Mouse (Mus musculus) right cerebral cortex, postnatal 25 days (tissue): ENCODE measurements around the gene Tmem91.

ENCODE experiments used
- DNase-seq: peaks from one replicate; pipeline ENCODE4 v3.0.0; 2022

The Tmem91 gene

GRCm38 (mm10) chr7:25623857-25624370 lies 51.1 kb downstream of the Tmem91 start:
- DNase-seq = no peak

- DNase-seq = no peak
Measured at GRCm38 (mm10) chr7:25620751-25621150, 54.2 kb downstream of the Tmem91 start.

GRCm38 (mm10) chr7:25620101-25620500 lies 54.9 kb downstream of the Tmem91 start:
- no peak for DNase-seq

- DNase-seq = no peak
Measured at GRCm38 (mm10) chr7:25619722-25619991, 55.3 kb downstream of the Tmem91 start.
